Mouse (Mus musculus): Measurements from ENCODE around the gene Espn.

Espn gene

DNA sequence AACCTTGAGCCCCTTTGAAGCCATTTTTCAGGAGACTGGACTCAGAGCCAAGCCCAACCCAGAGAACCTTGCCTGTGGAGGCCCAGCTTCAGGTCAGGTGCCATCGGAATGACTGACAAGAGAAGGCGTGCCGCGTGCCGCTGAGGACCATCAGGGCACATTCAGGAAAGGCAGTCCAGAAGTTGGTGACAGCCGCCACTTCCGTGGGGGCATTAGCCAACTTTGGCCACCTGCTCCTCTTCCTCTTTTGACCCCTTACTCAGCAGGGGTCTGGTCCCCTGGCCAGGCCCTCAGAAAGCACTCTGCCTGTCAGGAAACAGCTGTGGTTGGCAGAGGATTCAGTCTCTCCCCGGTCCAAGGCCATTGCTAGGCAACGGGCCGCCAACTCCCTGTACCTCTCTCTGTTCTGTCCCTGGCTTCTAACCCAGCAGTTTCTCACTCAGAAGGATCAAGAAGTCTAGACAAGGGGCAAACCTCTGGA lies 80.0 kb downstream of the Espn start, which contains the start of gene Plekhg5:
Plekhg5 (plus strand) TSS at position 378 of the 481 bp plus-strand sequence.
- ATAC-seq (ENCODE audit: low TSS enrichment): peak; percentile 41; the same call in 1 of the 2 replicates

DNA sequence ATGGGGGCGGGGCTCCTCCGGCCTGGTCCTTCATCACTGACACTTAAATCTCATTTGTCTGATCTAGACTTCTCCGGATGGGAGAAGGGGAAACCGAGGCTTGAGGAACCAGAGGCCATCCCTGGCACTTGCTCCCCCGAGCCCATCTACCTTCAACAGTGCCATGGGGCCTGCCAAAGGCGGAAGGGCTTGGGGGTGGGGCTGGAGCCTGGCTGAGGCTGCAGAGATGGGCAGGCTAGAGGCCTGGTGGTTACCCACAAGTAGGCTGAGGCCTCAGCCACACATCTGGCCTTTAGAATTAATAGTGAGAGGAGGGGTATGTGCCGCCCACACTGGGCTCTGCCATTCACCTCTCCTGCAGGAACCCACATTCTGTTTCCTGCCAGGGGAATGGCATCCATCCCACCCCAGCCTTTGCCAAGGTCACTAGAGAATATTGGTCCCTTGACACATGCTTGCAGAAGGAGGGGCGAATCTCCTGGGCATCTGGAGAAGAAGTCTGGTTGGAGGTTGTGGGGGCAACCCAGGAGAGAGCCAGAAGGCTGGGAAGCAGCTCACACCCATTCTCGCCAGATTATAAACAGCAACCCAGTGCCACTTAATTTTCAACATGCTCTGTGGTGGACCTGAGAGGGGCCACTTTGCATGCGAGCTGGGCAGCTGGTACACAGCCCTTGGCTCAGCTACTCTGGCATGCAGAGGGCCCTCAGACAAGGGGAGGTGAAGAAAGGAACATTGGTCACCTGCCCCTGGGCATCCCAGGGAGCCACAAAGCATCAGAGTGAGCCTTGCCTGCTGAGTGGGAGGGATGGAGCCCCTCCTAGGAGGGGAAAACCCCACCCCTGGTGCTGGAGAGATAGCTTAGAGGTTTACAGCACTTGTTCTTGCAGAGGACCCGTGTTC lies 81.4 kb downstream of the Espn start:
- no peak for ATAC-seq (ENCODE audit: low TSS enrichment)

All from frontal cortex, adult (tissue).